Mouse (Mus musculus): ENCODE measurements around the gene Scd3. TPM values are rescaled to one million over a fixed set of nuclear protein-coding genes. Genes with fewer than 3 reads are reported as not detected.
A peak's percentile ranks its signal among the peaks of the same experiment; 100 is the strongest.
"Not testable (repeated sequence)": the region's sequence is repeated elsewhere in the genome, so short reads cannot be mapped to it uniquely, and the experiment has no call there.

The Scd3 gene
- polyA plus RNA-seq, 1 experiment: 0.06 TPM

DNA sequence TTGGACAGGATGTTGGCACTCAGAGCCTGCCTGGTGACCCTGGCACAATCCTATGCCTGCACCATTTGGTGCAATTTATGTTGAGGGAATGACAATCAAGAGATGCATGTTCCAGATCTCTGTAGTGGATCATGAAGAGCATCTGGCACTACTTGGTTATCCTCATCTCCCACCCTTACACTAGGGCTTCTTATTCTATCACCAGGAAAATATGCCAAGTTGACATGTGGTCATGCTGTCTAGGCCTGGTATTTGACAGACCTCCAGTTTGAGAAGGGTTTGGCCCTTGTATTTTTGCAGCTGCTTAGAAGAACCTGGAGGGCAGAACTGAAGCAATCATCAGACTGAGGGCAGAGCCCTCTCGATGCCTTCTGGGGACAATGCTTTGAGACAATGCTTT lies 72.3 kb downstream of the Scd3 start:
- Histone ChIP-seq H3K36me3 (ENCODE audit: control insufficient read depth, insufficient read depth) (no peaks in the 10 kb centered on the region), H3K27me3 (ENCODE audit: control insufficient read depth, insufficient read depth, insufficient read length) (no peaks in the 10 kb centered on the region), H3K79me2 (ENCODE audit: control insufficient read depth, insufficient read depth) (no peaks in the 10 kb centered on the region), H3K4me3 (ENCODE audit: insufficient read depth, poor library complexity, severe bottlenecking) (no peak overlapping the region), H3K79me3 (ENCODE audit: low read depth) (no peaks in the 10 kb centered on the region), H3ac (ENCODE audit: control insufficient read depth, insufficient read length, low read depth) (no peak overlapping the region)
- no peak for TF ChIP-seq MYOD1 (IDR thresholded peaks at IDR 0.05; ENCODE audit: control insufficient read depth, insufficient read length, low read depth)
- TF ChIP-seq MAX (IDR thresholded peaks at IDR 0.05): no peak
- TF ChIP-seq USF1 (IDR thresholded peaks at IDR 0.05; ENCODE audit: low read depth): no peak
- TF ChIP-seq CTCF (IDR thresholded peaks at IDR 0.05; ENCODE audit: control insufficient read depth, insufficient read depth, insufficient read length): no peak
- no peak for TF ChIP-seq FOSL1 (IDR thresholded peaks at IDR 0.05; ENCODE audit: insufficient read depth, low read length, poor library complexity, severe bottlenecking)
- TF ChIP-seq MYOG (IDR thresholded peaks at IDR 0.05; ENCODE audit: control insufficient read depth, extremely low read depth, insufficient read length): no peak
- no peak for TF ChIP-seq CEBPB (IDR thresholded peaks at IDR 0.05; ENCODE audit: low read depth)

DNA sequence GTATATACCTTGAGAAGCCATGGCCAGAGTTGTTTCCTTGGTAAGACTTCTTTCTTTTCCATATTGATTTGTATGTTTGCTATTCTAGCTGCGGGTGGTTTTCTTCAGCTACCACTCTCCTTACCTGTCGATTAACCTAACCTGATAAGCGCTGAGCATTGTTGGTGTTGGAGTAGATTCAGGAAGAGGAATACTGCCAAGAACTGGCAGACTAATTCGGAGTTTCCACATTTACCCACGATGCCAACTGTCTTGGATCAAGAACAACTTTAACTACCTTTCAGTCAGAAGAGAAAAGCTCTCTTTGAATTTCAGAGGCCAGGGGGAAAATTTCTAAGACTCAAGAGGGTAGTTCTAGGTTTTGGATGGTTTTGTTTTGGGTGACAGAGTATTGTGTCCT lies 73.8 kb downstream of the Scd3 start:
- Histone ChIP-seq H3K27me3 (ENCODE audit: control insufficient read depth, insufficient read depth, insufficient read length) (no peaks in the 10 kb centered on the region), H3K79me2 (ENCODE audit: control insufficient read depth, insufficient read depth) (no peaks in the 10 kb centered on the region), H3K36me3 (ENCODE audit: control insufficient read depth, insufficient read depth) (no peaks in the 10 kb centered on the region), H3ac (ENCODE audit: control insufficient read depth, insufficient read length, low read depth) (no peak overlapping the region), H3K4me3 (ENCODE audit: insufficient read depth, poor library complexity, severe bottlenecking) (no peak overlapping the region), H3K79me3 (ENCODE audit: low read depth) (no peaks in the 10 kb centered on the region)
- TF ChIP-seq CEBPB (IDR thresholded peaks at IDR 0.05; ENCODE audit: low read depth): no peak
- TF ChIP-seq MYOD1 (IDR thresholded peaks at IDR 0.05; ENCODE audit: control insufficient read depth, insufficient read length, low read depth): no peak
- TF ChIP-seq MAX (IDR thresholded peaks at IDR 0.05): no peak
- TF ChIP-seq FOSL1 (IDR thresholded peaks at IDR 0.05; ENCODE audit: insufficient read depth, low read length, poor library complexity, severe bottlenecking): no peak
- TF ChIP-seq CTCF (IDR thresholded peaks at IDR 0.05; ENCODE audit: control insufficient read depth, insufficient read depth, insufficient read length): no peak
- TF ChIP-seq USF1 (IDR thresholded peaks at IDR 0.05; ENCODE audit: low read depth): no peak
- no peak for TF ChIP-seq MYOG (IDR thresholded peaks at IDR 0.05; ENCODE audit: control insufficient read depth, extremely low read depth, insufficient read length)

DNA sequence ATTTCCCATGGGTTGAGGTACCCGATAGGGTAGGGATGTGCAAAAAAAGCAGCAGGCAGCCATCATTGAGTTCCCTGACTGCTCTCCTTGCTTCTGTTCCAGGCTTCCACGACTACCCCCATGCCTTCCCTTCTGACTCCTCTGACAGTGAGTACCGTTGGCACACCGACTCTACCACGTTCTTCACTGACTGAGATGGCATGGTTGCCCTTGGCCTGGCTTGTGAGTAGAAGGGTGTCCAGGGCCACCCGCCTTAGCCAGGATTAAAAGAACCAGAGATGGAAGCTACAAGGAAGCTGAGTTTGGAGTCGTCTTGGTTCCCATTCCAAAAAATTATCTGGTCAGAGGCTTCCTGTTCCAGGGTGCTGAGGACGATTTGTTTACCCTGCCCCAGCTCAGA lies 74.9 kb downstream of the Scd3 start:
- Histone ChIP-seq H3K79me2 (ENCODE audit: control insufficient read depth, insufficient read depth) (no peaks in the 10 kb centered on the region), H3K79me3 (ENCODE audit: low read depth) (no peaks in the 10 kb centered on the region), H3K4me3 (ENCODE audit: insufficient read depth, poor library complexity, severe bottlenecking) (no peak overlapping the region), H3ac (ENCODE audit: control insufficient read depth, insufficient read length, low read depth) (no peak overlapping the region), H3K27me3 (ENCODE audit: control insufficient read depth, insufficient read depth, insufficient read length) (no peaks in the 10 kb centered on the region), H3K36me3 (ENCODE audit: control insufficient read depth, insufficient read depth) (no peaks in the 10 kb centered on the region)
- TF ChIP-seq MYOG (IDR thresholded peaks at IDR 0.05; ENCODE audit: control insufficient read depth, extremely low read depth, insufficient read length) (no peak), MYOD1 (IDR thresholded peaks at IDR 0.05; ENCODE audit: control insufficient read depth, insufficient read length, low read depth) (no peak), CTCF (IDR thresholded peaks at IDR 0.05; ENCODE audit: control insufficient read depth, insufficient read depth, insufficient read length) (no peak), USF1 (IDR thresholded peaks at IDR 0.05; ENCODE audit: low read depth) (no peak), FOSL1 (IDR thresholded peaks at IDR 0.05; ENCODE audit: insufficient read depth, low read length, poor library complexity, severe bottlenecking) (no peak), MAX (IDR thresholded peaks at IDR 0.05) (no peak), CEBPB (IDR thresholded peaks at IDR 0.05; ENCODE audit: low read depth) (no peak)

DNA sequence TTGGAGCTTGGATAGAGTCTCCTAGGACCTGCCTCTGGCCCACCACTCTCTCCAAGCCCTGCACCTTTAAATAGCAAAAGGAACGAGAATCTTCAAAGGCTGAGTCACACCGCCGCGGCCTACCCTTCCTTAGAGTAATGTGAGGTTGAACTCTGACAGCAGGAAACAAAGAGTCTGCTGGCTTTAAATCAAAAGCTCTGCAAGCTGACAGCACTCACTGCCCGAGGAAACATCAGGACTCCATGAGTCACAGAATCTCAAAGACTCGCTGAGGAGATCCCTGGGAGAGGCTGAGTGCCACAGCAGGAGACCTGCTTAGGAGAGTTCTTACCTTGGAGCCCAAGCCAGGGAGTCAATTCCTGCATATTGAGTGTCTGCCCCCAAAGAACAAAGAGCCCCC lies 77.7 kb downstream of the Scd3 start:
- no peak overlapping the region for H3K4me3 ChIP-seq (ENCODE audit: insufficient read depth, poor library complexity, severe bottlenecking)
- H3K27me3 ChIP-seq (ENCODE audit: control insufficient read depth, insufficient read depth, insufficient read length): no peaks in the 10 kb centered on the region
- no peaks in the 10 kb centered on the region for H3K79me3 ChIP-seq (ENCODE audit: low read depth)
- no peaks in the 10 kb centered on the region for H3K79me2 ChIP-seq (ENCODE audit: control insufficient read depth, insufficient read depth)
- H3ac ChIP-seq (ENCODE audit: control insufficient read depth, insufficient read length, low read depth): no peak overlapping the region
- no peaks in the 10 kb centered on the region for H3K36me3 ChIP-seq (ENCODE audit: control insufficient read depth, insufficient read depth)
- no peak for TF ChIP-seq CEBPB (IDR thresholded peaks at IDR 0.05; ENCODE audit: low read depth)
- TF ChIP-seq MAX (IDR thresholded peaks at IDR 0.05): peak; percentile 24

DNA sequence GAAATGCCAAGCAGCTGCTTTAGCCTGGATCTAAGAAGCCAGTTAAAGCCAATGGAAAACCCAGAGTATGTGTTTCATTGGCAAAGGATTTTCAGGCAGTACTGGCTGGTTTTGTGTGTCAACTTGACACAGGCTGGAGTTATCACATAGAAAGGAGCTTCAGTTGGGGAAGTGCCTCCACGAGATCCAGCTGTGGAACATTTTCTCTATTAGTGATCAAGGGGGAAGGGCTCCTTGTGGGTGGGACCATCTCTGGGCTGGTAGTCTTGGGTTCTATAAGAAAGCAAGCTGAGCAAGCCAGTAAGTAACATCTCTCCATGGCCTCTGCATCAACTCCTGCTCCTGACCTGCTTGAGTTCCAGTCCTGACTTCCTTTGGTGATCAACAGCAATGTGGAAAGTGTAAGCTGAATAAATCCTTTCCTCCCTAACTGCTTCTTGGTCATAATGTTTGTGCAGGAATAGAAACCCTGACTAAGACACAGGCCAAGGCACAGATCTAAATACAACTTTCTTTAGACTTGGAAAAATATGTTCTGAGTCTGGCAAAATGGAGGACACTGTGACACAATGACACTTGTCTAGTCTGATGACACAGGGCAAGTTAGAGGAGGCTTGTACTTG lies 78.9 kb downstream of the Scd3 start:
- H3K79me2 ChIP-seq (ENCODE audit: control insufficient read depth, insufficient read depth); H3ac ChIP-seq (ENCODE audit: control insufficient read depth, insufficient read length, low read depth); H3K27me3 ChIP-seq (ENCODE audit: control insufficient read depth, insufficient read depth, insufficient read length); H3K4me3 ChIP-seq (ENCODE audit: insufficient read depth, poor library complexity, severe bottlenecking); H3K36me3 ChIP-seq (ENCODE audit: control insufficient read depth, insufficient read depth); H3K79me3 ChIP-seq (ENCODE audit: low read depth): not testable (repeated sequence)

DNA sequence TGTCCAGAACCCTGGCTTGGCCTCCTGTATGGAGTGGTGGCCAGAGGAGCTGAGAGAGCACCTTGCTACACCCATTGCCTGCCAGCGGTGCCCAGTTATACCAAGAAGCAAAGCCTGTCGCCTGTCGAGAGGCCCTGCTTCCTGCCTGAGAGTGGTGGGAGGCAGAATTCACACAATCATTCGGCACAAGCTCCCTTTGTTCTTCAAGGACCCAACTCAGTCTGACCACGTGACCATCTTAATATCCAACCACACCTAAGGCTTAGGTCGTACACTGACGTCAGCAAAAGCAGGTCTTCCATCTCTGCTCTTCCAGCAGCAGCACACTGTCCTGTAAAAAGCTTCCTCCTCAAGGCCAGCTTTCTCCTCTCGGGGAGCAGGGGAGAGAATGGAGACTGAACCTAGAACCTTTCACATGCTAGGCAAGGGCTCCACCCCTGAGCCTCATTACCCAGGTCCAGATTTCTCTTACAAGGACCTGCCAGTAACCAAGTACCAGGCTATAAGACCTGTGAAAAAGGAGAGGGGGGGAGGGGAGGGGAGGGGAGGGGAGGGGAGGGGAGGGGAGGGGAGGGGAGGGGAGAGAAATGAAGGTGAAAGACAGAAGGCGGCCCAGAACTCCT lies 79.6 kb downstream of the Scd3 start:
- Histone ChIP-seq H3K27me3 (ENCODE audit: control insufficient read depth, insufficient read depth, insufficient read length) (no peaks in the 10 kb centered on the region), H3K79me3 (ENCODE audit: low read depth) (no peaks in the 10 kb centered on the region), H3K4me3 (ENCODE audit: insufficient read depth, poor library complexity, severe bottlenecking) (no peak overlapping the region)

More for the DNA sequence above, 79.6 kb downstream of the Scd3 start:
- H3K36me3 ChIP-seq (ENCODE audit: control insufficient read depth, insufficient read depth): no peaks in the 10 kb centered on the region
- H3K79me2 ChIP-seq (ENCODE audit: control insufficient read depth, insufficient read depth): no peaks in the 10 kb centered on the region
- TF ChIP-seq USF1 (IDR thresholded peaks at IDR 0.05; ENCODE audit: low read depth) (no peak), FOSL1 (IDR thresholded peaks at IDR 0.05; ENCODE audit: insufficient read depth, low read length, poor library complexity, severe bottlenecking) (no peak), MAX (IDR thresholded peaks at IDR 0.05) (no peak), MYOD1 (IDR thresholded peaks at IDR 0.05; ENCODE audit: control insufficient read depth, insufficient read length, low read depth) (no peak), CTCF (IDR thresholded peaks at IDR 0.05; ENCODE audit: control insufficient read depth, insufficient read depth, insufficient read length) (no peak), CEBPB (IDR thresholded peaks at IDR 0.05; ENCODE audit: low read depth) (no peak), MYOG (IDR thresholded peaks at IDR 0.05; ENCODE audit: control insufficient read depth, extremely low read depth, insufficient read length) (no peak)
- H3ac ChIP-seq (ENCODE audit: control insufficient read depth, insufficient read length, low read depth): no peak overlapping the region

Data from C2C12 (cell line).